Mouse (Mus musculus): Measurements from ENCODE around the gene Sptan1.

Gene Sptan1

DNA sequence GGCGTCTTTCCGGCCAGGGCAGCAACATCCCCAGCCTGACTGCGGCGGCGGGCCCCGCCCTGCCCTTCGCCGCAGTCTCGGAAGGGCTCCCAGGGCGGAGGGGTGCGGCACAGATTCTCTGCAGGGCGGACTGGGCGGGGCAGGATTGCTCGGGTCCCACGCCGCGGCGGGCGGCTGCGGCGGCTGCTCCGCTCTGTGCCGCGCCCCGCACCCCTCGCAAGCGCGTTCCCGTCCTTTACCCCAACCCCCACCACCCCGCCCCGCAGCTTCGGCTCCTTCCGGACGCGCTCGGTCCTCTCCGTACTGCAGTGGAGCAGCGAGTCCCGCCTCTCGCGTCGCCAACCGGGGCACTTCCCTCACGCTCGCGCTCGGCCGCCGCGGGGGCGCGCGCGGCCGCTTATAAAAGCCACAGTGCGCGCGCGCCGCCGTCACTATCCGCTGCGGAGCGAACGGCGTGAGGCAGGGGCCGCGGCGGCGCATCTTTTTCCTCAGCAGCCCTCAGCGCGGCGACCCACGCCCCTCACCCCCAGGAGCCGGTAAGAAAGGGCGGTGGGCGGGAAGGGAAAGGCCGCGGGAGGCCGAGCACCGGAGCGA is at the start of gene Sptan1:
TSS of gene Sptan1 (plus strand) at position 311 of the 594 bp plus-strand sequence.
- CTCF ChIA-PET: interaction anchor here in 2 of 4 experiments (0.5 to 2.5 kb wide), 5 partner anchors 12 to 448 kb away, joined by 3 to 9 read pairs (median 3); no protein-coding TSS in a partner anchor
- POLR2A ChIA-PET: interaction anchor here (0.5 to 24.7 kb wide), 66 partner anchors 8 to 472 kb away, joined by 3 to 340 read pairs (median 5); partner anchors contain the start of genes Gle1 (in 3 of the 4), Tbc1d13 (in 2 of the 4), Odf2 (in 1 of the 4) and Zdhhc12 (in 1 of the 4)

DNA sequence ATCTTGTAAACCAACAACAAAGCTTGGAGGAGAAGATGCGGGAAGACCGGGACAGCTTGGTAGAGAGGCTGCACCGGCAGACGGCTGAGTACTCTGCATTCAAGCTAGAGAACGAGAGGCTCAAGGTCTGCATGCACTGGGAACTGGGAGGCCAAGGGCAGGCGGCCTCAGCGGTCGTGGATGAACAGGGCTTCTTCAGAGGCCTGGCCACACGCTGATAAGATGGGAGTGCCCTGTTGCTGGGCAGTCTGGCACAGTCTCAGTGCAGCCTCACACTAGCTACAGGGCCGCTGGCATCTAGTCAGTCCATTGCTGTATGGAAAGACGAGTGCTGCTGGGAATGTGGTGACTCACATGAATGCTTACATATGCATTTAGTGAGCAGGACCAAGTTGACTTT is 47.7 kb upstream of the Sptan1 start:
- ChIA-PET POLR2A (interaction anchor here in 2 of 4 experiments (1.0 to 2.2 kb wide), 9 partner anchors 12 to 148 kb away, joined by 3 to 9 read pairs (median 3); no protein-coding TSS in a partner anchor), CTCF (no interaction called here)

DNA sequence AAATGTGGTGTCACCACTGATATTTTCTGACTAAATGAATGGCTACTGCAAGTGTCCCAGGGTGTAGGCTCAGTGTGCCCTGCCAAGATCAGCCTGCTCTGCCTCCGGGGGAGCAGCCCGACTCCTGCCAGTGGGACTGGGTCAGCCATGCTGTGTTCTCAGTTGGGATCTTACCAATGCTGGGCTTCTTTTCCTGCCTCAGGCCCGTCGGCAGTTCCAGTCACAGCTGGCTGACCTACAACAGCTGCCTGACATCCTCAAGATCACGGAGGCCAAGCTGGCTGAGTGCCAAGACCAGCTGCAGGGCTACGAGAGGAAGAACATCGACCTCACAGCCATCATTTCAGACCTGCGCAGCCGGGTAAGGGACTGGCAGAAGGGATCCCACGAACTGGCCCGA is 43.3 kb upstream of the Sptan1 start:
- POLR2A ChIA-PET: interaction anchor here in 3 of 4 experiments (0.6 to 2.2 kb wide), 21 partner anchors 9 to 1233 kb away, joined by 3 to 8 read pairs (median 3); partner anchors contain the start of genes Ddx31 (in 1 of the 3) and Gtf3c4 (in 1 of the 3)
- CTCF ChIA-PET: interaction anchor here in 3 of 4 experiments (0.7 to 1.2 kb wide), 6 partner anchors 13 to 798 kb away, joined by 3 to 5 read pairs (median 3); partner anchors contain the start of genes Gle1 (in 1 of the 3) and Setx (in 1 of the 3)

DNA sequence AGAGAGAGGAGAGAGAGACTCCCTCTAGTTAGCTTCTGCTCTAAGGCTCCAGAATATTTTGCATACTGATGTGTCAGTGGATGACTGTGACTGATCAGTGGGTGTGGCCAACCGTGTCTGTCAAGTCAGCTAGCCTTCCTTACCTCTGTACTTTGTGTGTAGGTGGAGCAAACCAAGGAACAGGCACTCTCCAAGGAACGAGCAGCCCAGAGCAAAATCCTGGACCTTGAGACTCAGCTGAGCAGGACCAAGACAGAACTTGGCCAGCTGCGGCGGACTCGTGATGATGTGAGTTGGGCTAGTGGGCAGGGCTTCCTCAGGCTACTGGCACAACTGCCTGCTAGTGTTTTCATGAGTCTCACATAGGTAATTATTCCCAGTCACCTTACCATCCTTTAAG is 38.8 kb upstream of the Sptan1 start:
- CTCF ChIA-PET: interaction anchor here in 1 of 4 experiments (1.2 kb wide), 1 partner anchor 68 kb away, joined by 3 read pairs; no protein-coding TSS in a partner anchor
- POLR2A ChIA-PET: interaction anchor here in 2 of 4 experiments (0.6 to 1.7 kb wide), 9 partner anchors 12 to 235 kb away, joined by 3 to 7 read pairs (median 3); no protein-coding TSS in a partner anchor

DNA sequence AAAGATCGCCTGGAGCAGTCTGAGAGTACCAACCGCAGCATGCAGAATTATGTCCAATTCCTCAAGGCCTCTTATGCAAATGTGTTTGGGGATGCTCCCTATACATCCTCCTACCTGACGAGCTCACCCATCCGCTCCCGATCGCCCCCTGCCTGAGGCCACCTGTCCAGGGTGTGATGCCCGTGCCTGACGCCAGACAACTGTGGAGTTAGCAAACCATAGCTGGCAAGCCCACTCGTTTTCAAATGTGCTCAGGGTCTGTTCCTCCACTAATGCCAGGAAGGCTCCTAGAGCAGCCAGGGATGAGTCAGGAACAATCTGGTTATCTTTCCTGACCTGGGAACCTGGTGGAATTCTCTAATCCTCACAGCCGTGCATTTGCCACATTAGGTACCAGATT is 34.9 kb upstream of the Sptan1 start:
- ChIA-PET CTCF (interaction anchor here (0.6 to 1.5 kb wide), 9 partner anchors 14 to 231 kb away, joined by 3 to 8 read pairs (median 3); partner anchors contain the start of gene Coq4 (in 1 of the 4)), POLR2A (interaction anchor here (0.5 to 2.3 kb wide), 13 partner anchors 8 to 181 kb away, joined by 3 to 8 read pairs (median 3); partner anchors contain the start of gene Urm1 (in 1 of the 4))

DNA sequence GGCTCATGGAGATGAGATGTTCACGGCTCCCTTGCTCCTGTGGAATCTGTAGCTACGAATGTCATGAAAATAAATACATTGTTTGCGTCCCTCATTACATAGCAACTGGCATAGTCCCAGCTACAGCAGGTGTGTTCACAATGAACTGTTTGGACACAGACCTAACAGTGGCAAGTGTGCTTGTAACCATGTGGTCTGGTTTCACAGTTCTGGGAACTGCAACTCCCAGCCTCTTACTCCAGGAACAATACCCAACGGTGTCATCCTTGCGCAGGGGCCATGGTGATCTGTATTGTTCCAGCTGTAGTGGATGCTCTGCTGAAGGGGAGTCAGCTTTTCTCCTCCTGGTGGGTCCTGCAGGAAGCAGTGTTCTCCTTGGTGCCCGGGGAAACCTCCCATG is 34.2 kb upstream of the Sptan1 start:
- ChIA-PET CTCF (interaction anchor here (0.6 to 1.5 kb wide), 8 partner anchors 13 to 230 kb away, joined by 3 to 7 read pairs (median 3); no protein-coding TSS in a partner anchor), POLR2A (interaction anchor here (0.6 to 2.3 kb wide), 12 partner anchors 9 to 182 kb away, joined by 3 to 8 read pairs (median 3); partner anchors contain the start of gene Urm1 (in 1 of the 4))

DNA sequence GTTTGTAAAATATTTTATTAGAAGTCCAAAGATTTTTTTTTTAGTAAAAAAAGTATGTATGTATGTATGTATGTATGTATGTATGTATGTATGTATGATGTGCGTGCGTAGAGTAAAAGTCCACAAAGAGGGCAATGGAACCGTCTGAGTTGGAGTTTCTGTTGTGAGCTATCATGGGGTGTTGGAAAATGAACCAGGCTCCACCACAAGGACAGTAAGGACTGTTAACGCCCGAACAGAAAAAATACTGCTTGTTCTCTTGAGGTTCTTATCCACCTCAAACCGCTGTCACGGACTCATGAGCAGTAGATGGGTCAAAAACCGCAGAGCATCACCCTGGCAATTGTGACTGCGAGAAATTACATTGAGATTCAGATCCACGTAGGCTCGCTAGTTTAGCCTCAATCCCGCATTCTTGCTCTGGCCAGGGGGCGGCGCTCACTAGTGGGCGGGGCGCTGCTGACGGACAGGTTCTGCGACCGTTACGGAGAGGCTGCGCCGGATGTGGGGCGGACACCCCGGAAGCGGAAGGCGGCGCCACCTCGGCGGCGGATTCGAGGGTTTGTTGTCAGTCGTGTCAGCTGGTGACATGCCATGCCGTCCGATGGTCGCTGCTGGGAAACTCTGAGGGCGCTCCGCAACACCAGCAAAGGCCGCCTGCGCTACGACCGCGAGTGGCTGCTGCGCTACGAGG is 30.3 kb upstream of the Sptan1 start, which contains the start of gene Gle1:
TSS of gene Gle1 (plus strand) at position 521 of the 694 bp plus-strand sequence.
- CTCF ChIA-PET: interaction anchor here in 2 of 4 experiments (0.6 to 1.4 kb wide), 6 partner anchors 13 to 249 kb away, joined by 3 to 7 read pairs (median 3); no protein-coding TSS in a partner anchor
- POLR2A ChIA-PET: interaction anchor here (0.6 to 5.0 kb wide), 23 partner anchors 10 to 245 kb away, joined by 3 to 34 read pairs (median 4); partner anchors contain the start of genes Sptan1 (in 3 of the 4), Odf2 (in 1 of the 4) and Wdr34 (in 1 of the 4)

DNA sequence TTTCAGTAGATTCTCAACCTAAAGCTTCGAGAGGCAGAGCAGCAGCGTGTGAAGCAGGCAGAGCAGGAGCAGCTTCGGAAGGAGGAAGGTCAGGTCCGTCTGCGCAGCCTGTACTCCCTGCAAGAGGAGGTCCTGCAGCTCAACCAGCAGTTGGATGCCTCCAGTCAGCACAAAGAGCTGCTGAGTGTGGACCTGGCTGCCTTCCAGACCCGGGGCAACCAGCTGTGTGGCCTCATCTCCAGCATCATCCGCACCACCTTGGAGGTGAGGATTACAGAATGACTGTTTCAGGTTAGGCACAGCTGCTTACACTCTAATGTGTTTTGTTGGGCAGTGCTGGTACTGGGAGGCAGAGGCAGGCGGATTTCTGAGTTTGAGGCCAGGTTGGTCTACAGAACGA is 25.3 kb upstream of the Sptan1 start:
- ChIA-PET POLR2A (interaction anchor here in 3 of 4 experiments (0.6 to 1.7 kb wide), 10 partner anchors 11 to 1573 kb away, joined by 3 to 7 read pairs (median 4); no protein-coding TSS in a partner anchor), CTCF (no interaction called here)

DNA sequence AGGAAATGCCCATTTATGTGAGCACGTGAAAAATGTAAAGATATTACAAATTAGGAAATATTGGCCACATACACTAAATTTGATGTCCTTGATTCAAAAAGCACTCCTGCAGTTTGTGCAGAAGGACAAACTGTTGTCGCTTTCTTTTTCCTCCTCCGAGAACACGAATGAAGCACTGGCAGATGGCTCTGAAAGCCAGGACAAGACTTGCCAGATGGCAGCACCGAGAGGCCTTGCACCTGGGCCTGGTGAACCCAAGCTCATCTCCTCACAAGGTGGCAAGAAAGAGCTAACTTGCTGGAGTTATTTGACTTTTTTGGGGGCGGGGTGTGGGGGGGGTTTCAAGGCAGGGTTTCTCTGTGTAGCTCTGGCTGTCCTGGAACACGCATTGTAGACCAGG is 24.5 kb upstream of the Sptan1 start:
- ChIA-PET POLR2A (interaction anchor here in 2 of 4 experiments (0.5 to 1.7 kb wide), 8 partner anchors 10 to 484 kb away, joined by 3 to 7 read pairs (median 4); no protein-coding TSS in a partner anchor), CTCF (interaction anchor here in 1 of 4 experiments (0.6 kb wide), 1 partner anchor 1917 kb away, joined by 12 read pairs; no protein-coding TSS in a partner anchor)

DNA sequence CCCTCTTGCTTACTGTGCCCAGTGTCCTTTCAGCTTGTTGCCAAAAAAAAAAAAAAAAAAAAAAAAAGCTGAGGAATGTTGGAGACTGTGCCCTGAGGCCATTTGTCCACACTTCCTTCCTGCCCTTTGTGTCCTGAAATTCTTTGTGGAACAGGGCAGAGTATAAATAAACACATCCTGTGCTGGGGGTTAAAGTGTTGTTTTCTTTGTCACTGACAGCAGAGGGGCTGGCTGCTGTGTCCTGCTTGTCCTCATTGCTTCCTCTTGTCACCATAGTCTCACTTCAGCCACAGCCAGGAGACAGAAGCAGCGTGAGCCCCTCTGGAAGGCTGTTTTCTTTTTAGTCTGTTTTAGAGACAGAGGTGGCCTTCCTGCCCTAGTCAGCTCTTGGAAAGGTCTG is 20.6 kb upstream of the Sptan1 start:
- POLR2A ChIA-PET: interaction anchor here in 3 of 4 experiments (0.6 to 10.8 kb wide), 11 partner anchors 13 to 112 kb away, joined by 3 to 78 read pairs (median 3); partner anchors contain the start of genes Set (in 1 of the 3) and Sptan1 (in 1 of the 3)
- CTCF ChIA-PET: interaction anchor here in 3 of 4 experiments (0.5 to 1.3 kb wide), 4 partner anchors 14 to 161 kb away, joined by 3 to 4 read pairs (median 3); no protein-coding TSS in a partner anchor

DNA sequence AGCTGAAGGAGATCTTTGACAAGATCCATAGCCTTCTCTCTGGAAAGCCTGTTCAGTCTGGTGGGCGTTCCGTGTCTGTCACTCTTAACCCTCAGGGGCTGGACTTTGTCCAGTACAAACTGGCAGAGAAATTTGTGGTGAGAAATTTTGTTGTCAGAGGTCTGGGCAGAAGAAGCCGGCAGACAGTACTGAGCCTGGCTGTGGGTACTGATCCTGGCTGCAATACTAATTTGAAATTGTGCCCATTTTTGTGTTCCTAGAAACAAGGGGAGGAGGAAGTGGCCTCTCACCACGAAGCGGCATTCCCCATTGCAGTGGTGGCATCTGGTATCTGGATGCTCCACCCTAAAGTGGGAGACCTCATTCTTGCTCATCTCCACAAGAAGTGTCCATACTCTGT is 16.5 kb upstream of the Sptan1 start:
- POLR2A ChIA-PET: interaction anchor here in 3 of 4 experiments (0.8 to 10.8 kb wide), 6 partner anchors 15 to 203 kb away, joined by 3 to 78 read pairs (median 4); partner anchors contain the start of gene Sptan1 (in 2 of the 3)
- CTCF ChIA-PET: interaction anchor here in 2 of 4 experiments (0.6 to 1.1 kb wide), 2 partner anchors 28 to 50 kb away, joined by 3 read pairs; no protein-coding TSS in a partner anchor

DNA sequence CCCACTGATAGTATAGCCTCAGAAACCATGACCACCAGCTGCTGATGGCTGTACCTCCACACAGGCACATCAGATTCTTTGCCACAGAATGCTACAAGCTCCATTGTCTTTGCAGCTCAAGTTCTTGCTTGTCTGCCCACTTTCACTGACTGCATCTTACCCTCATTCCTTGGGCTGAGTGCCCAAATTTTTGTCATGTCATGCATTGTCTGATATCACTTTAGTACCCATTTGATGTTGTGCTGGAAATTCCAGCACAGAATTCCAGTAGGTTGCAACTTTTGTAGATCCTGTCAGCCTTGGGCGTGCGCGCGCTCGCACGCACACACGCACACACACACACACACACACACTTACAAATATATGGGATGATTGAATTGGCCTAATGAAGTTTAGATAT is 4.1 kb upstream of the Sptan1 start:
- ChIA-PET POLR2A (interaction anchor here (0.6 to 24.7 kb wide), 15 partner anchors 11 to 579 kb away, joined by 3 to 340 read pairs (median 4); partner anchors contain the start of gene Odf2 (in 1 of the 4)), CTCF (interaction anchor here in 3 of 4 experiments (0.6 to 1.3 kb wide), 4 partner anchors 71 to 154 kb away, joined by 3 read pairs; partner anchors contain the start of gene Wdr34 (in 1 of the 3))

DNA sequence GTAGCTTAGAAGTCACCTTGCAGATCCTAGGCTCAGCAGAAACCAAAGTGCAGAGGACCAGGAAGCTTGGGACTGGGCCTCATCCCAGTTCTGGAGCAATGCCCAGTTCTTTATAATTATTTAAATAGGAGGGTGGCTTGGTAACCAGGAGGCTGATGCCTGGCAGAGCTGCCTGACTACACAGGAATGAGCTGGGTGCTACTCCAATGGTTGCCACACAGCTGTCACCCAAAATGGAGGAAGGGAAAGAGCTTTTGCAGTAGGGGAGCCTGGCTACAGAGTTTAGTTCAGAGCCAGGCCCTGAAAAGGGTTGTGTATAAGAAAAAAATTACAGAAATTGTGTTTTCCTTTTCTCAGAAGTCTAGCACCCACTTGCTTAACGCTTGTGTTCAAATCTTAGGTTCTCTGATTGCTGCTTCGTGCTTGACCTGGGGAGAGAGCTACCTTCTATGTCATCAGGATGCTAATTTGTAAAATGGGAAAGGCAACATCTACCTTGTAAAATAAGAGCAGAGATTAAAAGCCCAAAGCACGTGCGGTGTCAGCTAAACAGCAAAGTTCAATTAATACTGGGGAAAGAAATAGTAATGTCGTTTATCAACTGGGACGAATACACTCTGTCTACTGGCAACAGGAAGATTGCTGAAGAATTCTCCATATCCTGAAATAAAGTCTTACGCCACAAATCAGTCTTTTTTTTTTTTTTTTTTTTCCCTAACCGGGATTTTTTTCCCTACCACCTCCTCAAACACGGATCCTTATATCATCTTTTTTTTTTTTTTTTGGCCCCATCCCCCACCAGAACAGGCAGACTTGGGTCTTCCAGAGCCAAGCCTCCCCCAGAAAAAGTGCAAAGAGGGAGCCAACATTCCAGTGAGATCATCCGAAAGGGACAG is 758 bp upstream of the Sptan1 start:
- CTCF ChIA-PET: interaction anchor here in 2 of 4 experiments (0.6 to 1.1 kb wide), 3 partner anchors 13 to 1600 kb away, joined by 3 read pairs; no protein-coding TSS in a partner anchor
- POLR2A ChIA-PET: interaction anchor here (0.5 to 24.7 kb wide), 64 partner anchors 9 to 374 kb away, joined by 3 to 340 read pairs (median 4); partner anchors contain the start of genes Gle1 (in 3 of the 4), Tbc1d13 (in 2 of the 4), Coq4 (in 1 of the 4) and Odf2 (in 1 of the 4)

DNA sequence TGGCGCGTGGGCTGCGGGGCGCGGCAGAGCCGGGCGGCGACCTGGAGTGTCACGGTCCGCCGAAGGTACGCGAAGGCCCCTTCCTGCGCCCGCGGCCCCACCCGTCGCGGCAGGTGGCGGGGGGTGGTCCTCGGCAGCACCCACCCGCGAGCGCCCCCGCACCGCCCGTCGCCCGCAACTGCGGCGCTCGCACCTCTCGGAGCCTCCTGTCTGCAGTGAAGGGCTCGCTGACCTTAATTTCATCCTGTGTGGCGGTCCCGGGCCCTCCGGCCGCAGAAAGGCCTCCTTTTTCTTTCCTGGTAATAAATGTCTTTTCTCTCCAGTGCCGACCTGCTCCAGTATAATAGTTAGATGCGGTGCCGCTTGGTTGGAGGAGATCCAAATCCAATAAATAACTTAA is 546 bp downstream of the Sptan1 start:
- CTCF ChIA-PET: interaction anchor here in 3 of 4 experiments (0.5 to 2.5 kb wide), 6 partner anchors 10 to 448 kb away, joined by 3 to 9 read pairs (median 4); no protein-coding TSS in a partner anchor
- POLR2A ChIA-PET: interaction anchor here in 3 of 4 experiments (0.6 to 24.7 kb wide), 58 partner anchors 10 to 472 kb away, joined by 3 to 340 read pairs (median 4); partner anchors contain the start of genes Gle1 (in 3 of the 3), Slc27a4 (in 1 of the 3), Tbc1d13 (in 1 of the 3) and Wdr34 (in 1 of the 3)

DNA sequence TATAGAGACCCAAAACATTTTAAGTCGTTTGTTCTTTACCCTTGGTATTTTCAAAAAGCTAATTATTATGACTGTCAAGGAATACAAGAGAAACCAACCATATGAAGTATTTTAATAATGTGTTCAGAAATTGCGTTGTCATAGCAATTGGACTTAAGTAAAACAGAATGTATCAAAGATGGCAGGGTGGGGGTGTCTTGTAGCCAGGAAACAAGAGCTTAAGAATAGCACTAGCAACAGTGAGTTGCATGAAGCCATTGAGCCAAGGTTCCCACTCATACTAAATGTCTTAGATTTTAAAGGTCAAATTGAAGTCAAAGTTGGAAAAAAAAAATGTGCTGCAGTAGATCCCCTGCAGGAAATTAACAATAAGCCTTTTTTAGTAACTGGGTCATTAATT is 1.5 kb downstream of the Sptan1 start:
- ChIA-PET POLR2A (interaction anchor here in 3 of 4 experiments (0.5 to 24.7 kb wide), 45 partner anchors 9 to 300 kb away, joined by 3 to 340 read pairs (median 4); partner anchors contain the start of genes Gle1 (in 2 of the 3), Cercam (in 1 of the 3), Set (in 1 of the 3) and Slc27a4 (in 1 of the 3)), CTCF (interaction anchor here in 2 of 4 experiments (0.6 to 2.5 kb wide), 3 partner anchors 9 to 250 kb away, joined by 3 to 9 read pairs (median 4); no protein-coding TSS in a partner anchor)

DNA sequence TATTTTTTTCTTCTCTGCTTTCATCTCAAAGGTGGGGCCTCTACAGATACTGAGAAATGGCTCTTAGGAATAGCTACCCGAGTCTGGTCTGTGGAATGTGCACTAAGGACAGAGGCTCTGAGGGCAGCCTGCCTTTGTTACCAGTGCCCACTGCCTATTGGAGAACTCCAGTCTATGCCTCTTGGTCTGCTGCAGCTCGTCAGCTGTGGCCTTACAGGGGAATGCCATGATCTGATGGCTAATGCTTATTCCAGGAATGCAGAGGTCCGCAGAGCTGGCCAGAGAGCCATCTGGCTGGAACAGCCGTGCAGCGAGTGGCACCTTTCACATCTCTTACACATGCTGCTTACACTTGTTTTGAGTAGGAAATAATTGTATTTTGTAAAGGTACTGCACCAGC is 2.4 kb downstream of the Sptan1 start:
- CTCF ChIA-PET: interaction anchor here in 2 of 4 experiments (0.6 to 2.5 kb wide), 4 partner anchors 10 to 421 kb away, joined by 3 to 9 read pairs (median 4); no protein-coding TSS in a partner anchor
- POLR2A ChIA-PET: interaction anchor here in 3 of 4 experiments (0.5 to 24.7 kb wide), 22 partner anchors 10 to 813 kb away, joined by 3 to 340 read pairs (median 5); partner anchors contain the start of genes Gle1 (in 2 of the 3), Cercam (in 1 of the 3), Slc27a4 (in 1 of the 3) and Urm1 (in 1 of the 3)
